12 mouse cellular contexts compared by ENCODE assay signal in the genomic region with DNA sequence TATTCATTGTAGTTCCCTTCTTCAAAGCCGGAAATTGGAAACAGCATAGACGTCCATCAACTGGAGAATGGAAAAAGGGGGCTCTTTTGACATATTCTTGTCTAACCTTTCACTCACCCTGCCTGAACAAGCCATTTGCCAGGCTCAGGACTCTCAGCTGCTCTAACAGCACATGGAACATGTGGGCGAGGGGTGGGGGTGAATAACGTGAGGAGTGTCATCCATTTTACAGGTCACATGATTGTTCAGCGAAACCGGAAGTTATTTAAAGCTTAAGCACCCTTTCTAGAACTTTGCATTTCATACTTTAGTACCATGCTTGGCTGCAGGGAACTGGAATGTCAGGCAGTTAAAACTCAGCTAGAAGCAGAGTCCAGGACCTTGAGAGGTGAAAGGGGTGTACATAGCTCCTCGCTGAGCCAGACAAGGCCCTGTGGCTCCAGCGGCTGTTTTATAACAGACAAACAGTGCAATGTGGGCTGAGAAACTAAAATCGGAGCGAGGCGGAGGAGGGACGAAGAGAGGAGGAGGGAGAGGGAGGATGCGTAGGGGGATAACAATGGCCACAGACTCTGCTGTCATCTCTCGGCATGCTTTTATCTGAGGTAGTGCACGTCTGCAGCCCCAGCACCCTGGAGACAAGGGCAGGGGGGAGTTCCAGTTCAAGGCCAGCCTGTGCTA.
A peak's percentile ranks its signal among the peaks of the same experiment; 100 is the strongest.
DNase-seq lines count a peak whose midpoint lies in the region; ATAC-seq lines count a peak whose summit lies in the region.
"Had no signal": no experiment of that assay in that cellular context is flagged by ENCODE, and none has a peak within 500 bp of the region (broad histone marks: within the 10 kb centered on the region; RNA-seq: fewer than 3 reads in every experiment).

No protein-coding gene starts in this region.

- H3K4me2 ChIP-seq in heart, embryonic 12.5 days = no peak overlapping the region
- H3K4me2 ChIP-seq in midbrain, embryonic 15.5 days = no peak overlapping the region
- H3K4me2 ChIP-seq: liver, embryonic 13.5 days; neural tube, embryonic 12.5 days had no signal

- ATAC-seq in heart, embryonic 12.5 days (ENCODE audit: insufficient number of reproducible peaks, low FRiP score) = no peak
- ATAC-seq in midbrain, embryonic 15.5 days (replicated peaks) = peak; percentile 21; the same call in 1 of the 2 replicates

- no peak overlapping the region for H3K27ac ChIP-seq in heart, embryonic 12.5 days (ENCODE audit: poor library complexity, severe bottlenecking)
- 0 out of 2 replicates have a peak overlapping the region, but pooled peaks have one; percentile 31 for H3K27ac ChIP-seq in embryonic facial prominence, embryonic 10.5 days (replicated peaks)
- H3K27ac ChIP-seq in midbrain, embryonic 15.5 days = no peak overlapping the region
- H3K27ac ChIP-seq: liver, embryonic 13.5 days; neural tube, embryonic 12.5 days had no signal

- WGBS in heart, embryonic 12.5 days = 65% methylated on average over 15 of the region's 15 CpGs
- WGBS in embryonic facial prominence, embryonic 10.5 days = 77% methylated on average over 15 of the region's 15 CpGs
- 56% methylated on average over 15 of the region's 15 CpGs for WGBS in midbrain, embryonic 15.5 days

- H3K36me3 ChIP-seq in heart, embryonic 12.5 days = no peaks in the 10 kb centered on the region
- no peaks in the 10 kb centered on the region for H3K36me3 ChIP-seq in embryonic facial prominence, embryonic 10.5 days (replicated peaks)
- H3K36me3 ChIP-seq in midbrain, embryonic 15.5 days (replicated peaks) = no peaks in the 10 kb centered on the region
- H3K36me3 ChIP-seq: liver, embryonic 13.5 days; neural tube, embryonic 12.5 days had no signal

- H3K9me3 ChIP-seq in heart, embryonic 12.5 days (replicated peaks) = peaks cover 10% of the 10 kb centered on the region
- H3K9me3 ChIP-seq in embryonic facial prominence, embryonic 10.5 days = no peaks in the 10 kb centered on the region; the same call in 1 of the 2 replicates
- no peaks in the 10 kb centered on the region for H3K9me3 ChIP-seq in midbrain, embryonic 15.5 days

- no peak overlapping the region for H3K4me3 ChIP-seq in heart, embryonic 12.5 days
- H3K4me3 ChIP-seq in embryonic facial prominence, embryonic 10.5 days = no peak overlapping the region
- H3K4me3 ChIP-seq in midbrain, embryonic 15.5 days = no peak overlapping the region
- H3K4me3 ChIP-seq: liver, embryonic 13.5 days; neural tube, embryonic 12.5 days had no signal

- DNase-seq in heart, adult 11 months = peak; percentile 74
- DNase-seq in left cerebral cortex, postnatal 36 days (ENCODE audit: low spot score in 2 of 2) = peak; percentile 50 to 60
- DNase-seq in left cerebral cortex, postnatal 14 days (ENCODE audit: low spot score in 2 of 2) = no peak
- no peak for DNase-seq in embryonic facial prominence, embryonic 10.5 days (ENCODE audit: low spot score)
- no peak for DNase-seq in yolk sac, embryonic 10.5 days (ENCODE audit: low spot score)
- DNase-seq in thymus, postnatal 25 days = no peak
- DNase-seq: gastrocnemius, postnatal 10 days; layer of hippocampus, postnatal 36 days; liver, embryonic 13.5 days had no signal

- H3K27me3 ChIP-seq in heart, embryonic 12.5 days (replicated peaks) = no peaks in the 10 kb centered on the region
- H3K27me3 ChIP-seq in embryonic facial prominence, embryonic 10.5 days (replicated peaks; ENCODE audit: low read depth, poor library complexity, severe bottlenecking) = no peaks in the 10 kb centered on the region
- H3K27me3 ChIP-seq in midbrain, embryonic 15.5 days (replicated peaks) = no peaks in the 10 kb centered on the region
- H3K27me3 ChIP-seq: liver, embryonic 13.5 days; neural tube, embryonic 12.5 days had no signal

- H3K4me1 ChIP-seq in heart, embryonic 12.5 days (replicated peaks) = peaks cover 13% of the 10 kb centered on the region
- H3K4me1 ChIP-seq in embryonic facial prominence, embryonic 10.5 days = peaks cover 17% of the 10 kb centered on the region
- peaks cover 10% of the 10 kb centered on the region for H3K4me1 ChIP-seq in midbrain, embryonic 15.5 days
- H3K4me1 ChIP-seq: liver, embryonic 13.5 days had no signal

- intact Hi-C loops in left cerebral cortex, postnatal 36 days (cut with DNase I) = loop anchor here (5.0 kb wide), 2 partner anchors 199 to 244 kb away; no protein-coding TSS in a partner anchor
- intact Hi-C loops in left cerebral cortex, postnatal 14 days (cut with DNase I) = loop anchor here (2.0 to 5.0 kb wide), 3 partner anchors 139 to 244 kb away; no protein-coding TSS in a partner anchor

- H3K9ac ChIP-seq in heart, embryonic 12.5 days = no peak overlapping the region
- no peak overlapping the region for H3K9ac ChIP-seq in midbrain, embryonic 15.5 days
- H3K9ac ChIP-seq: liver, embryonic 13.5 days; neural tube, embryonic 12.5 days had no signal

Comparison
In these comparisons a context has a peak if more than half of its experiments do, and no peak if none do; other contexts are left out.
1. DNase-seq: peak in heart, adult 11 months (single experiment) and left cerebral cortex, postnatal 36 days (2 of 2); none in left cerebral cortex, postnatal 14 days (0 of 2), embryonic facial prominence, embryonic 10.5 days (single experiment), yolk sac, embryonic 10.5 days (single experiment) and thymus, postnatal 25 days (single experiment).